ENCODE assay signal across 9 mouse cellular contexts in the genomic region with DNA sequence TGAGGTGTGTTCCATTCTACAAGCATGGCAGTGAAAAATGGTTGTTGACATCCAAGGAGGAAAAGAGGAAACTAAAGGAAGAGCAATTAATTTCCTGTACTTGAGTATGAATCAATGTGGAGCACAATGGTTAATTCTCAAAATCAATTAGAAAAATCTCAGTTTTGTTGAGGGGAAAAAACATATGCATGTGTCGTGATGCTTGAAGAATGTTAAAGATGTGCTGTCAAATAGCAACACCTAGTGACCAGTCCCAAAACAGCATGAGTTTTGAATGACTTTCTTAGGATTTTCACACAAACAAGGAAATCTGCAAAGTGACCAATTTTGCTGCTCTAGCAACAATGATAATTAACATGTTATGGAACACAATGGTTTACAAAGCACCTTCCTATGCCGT. TPM values are rescaled to one million over a fixed set of nuclear protein-coding genes. Genes with fewer than 3 reads are reported as not detected.
DNase-seq lines count a peak whose midpoint lies in the region; ATAC-seq lines count a peak whose summit lies in the region.
"Had no signal": no experiment of that assay in that cellular context is flagged by ENCODE, and none has a peak within 500 bp of the region (broad histone marks: within the 10 kb centered on the region; RNA-seq: fewer than 3 reads in every experiment).

No protein-coding gene starts in this region.

- H3K36me3 ChIP-seq in heart, embryonic 10.5 days: no peaks in the 10 kb centered on the region
- H3K36me3 ChIP-seq in midbrain, embryonic 14.5 days (ENCODE audit: control insufficient read depth, insufficient read depth, low read length): no peaks in the 10 kb centered on the region
- H3K36me3 ChIP-seq in midbrain, embryonic 16.5 days (ENCODE audit: control insufficient read depth, insufficient read depth, low read length): no peaks in the 10 kb centered on the region

- no peaks in the 10 kb centered on the region for H3K9me3 ChIP-seq in heart, embryonic 10.5 days
- H3K9me3 ChIP-seq in midbrain, embryonic 14.5 days (ENCODE audit: control insufficient read depth, low read length): no peaks in the 10 kb centered on the region
- H3K9me3 ChIP-seq in midbrain, embryonic 16.5 days (replicated peaks; ENCODE audit: control insufficient read depth, low read length, poor library complexity, severe bottlenecking): no peaks in the 10 kb centered on the region

- peak; percentile 14 to 64 for DNase-seq in heart, adult 18-20 months
- DNase-seq in heart, embryonic 10.5 days (ENCODE audit: low spot score): no peak
- DNase-seq in midbrain, embryonic 14.5 days: peak; percentile 83
- DNase-seq in brain, adult 2 months (ENCODE audit: low read depth, low spot score): peak; percentile 66
- peak; percentile 18 for DNase-seq in lung, postnatal 25 days (ENCODE audit: low spot score)
- no peak for DNase-seq in spleen, postnatal 14 days (ENCODE audit: low spot score in 2 of 2)
- DNase-seq in spleen, postnatal 10 days (ENCODE audit: low spot score in 2 of 2): no peak

- H3K4me1 ChIP-seq in heart, embryonic 10.5 days: no peaks in the 10 kb centered on the region
- H3K4me1 ChIP-seq in midbrain, embryonic 14.5 days (ENCODE audit: control insufficient read depth, insufficient read depth, low read length): no peaks in the 10 kb centered on the region
- H3K4me1 ChIP-seq in midbrain, embryonic 16.5 days (ENCODE audit: control insufficient read depth, insufficient read depth, low read length): no peaks in the 10 kb centered on the region

- H3K4me2 ChIP-seq in midbrain, embryonic 14.5 days (ENCODE audit: low read length): no peak overlapping the region
- H3K4me2 ChIP-seq in midbrain, embryonic 16.5 days (ENCODE audit: low read length): no peak overlapping the region

- no peak overlapping the region for H3K27ac ChIP-seq in heart, embryonic 10.5 days
- no peak overlapping the region for H3K27ac ChIP-seq in midbrain, embryonic 14.5 days (replicated peaks; ENCODE audit: low read depth, low read length)
- H3K27ac ChIP-seq in midbrain, embryonic 16.5 days (ENCODE audit: low read length): no peak overlapping the region

- ATAC-seq in midbrain, embryonic 14.5 days (ENCODE audit: low FRiP score, low TSS enrichment): no peak
- no peak for ATAC-seq in midbrain, embryonic 16.5 days

- 0 out of 2 replicates have a peak, but pooled peaks cover 3% of the 10 kb centered on the region for H3K27me3 ChIP-seq in heart, embryonic 10.5 days (ENCODE audit: insufficient read depth, poor library complexity, severe bottlenecking)
- H3K27me3 ChIP-seq in midbrain, embryonic 14.5 days (ENCODE audit: control insufficient read depth, insufficient read depth, low read length): no peaks in the 10 kb centered on the region
- H3K27me3 ChIP-seq in midbrain, embryonic 16.5 days (ENCODE audit: control insufficient read depth, insufficient read depth, low read depth, low read length): no peaks in the 10 kb centered on the region

- no peak overlapping the region for H3K9ac ChIP-seq in midbrain, embryonic 14.5 days (replicated peaks; ENCODE audit: low read length)
- H3K9ac ChIP-seq in midbrain, embryonic 16.5 days (ENCODE audit: low read depth, low read length): no peak overlapping the region

- H3K4me3 ChIP-seq in heart, embryonic 10.5 days: no peak overlapping the region
- no peak overlapping the region for H3K4me3 ChIP-seq in midbrain, embryonic 14.5 days (replicated peaks; ENCODE audit: low read depth, low read length)
- H3K4me3 ChIP-seq in midbrain, embryonic 16.5 days (ENCODE audit: low read depth, low read length): no peak overlapping the region
- H3K4me3 ChIP-seq: myocyte had no signal

- 21% methylated on average over 2 of the region's 2 CpGs for WGBS in heart, embryonic 10.5 days
- 19% methylated on average over 2 of the region's 2 CpGs for WGBS in midbrain, embryonic 14.5 days
- 23% methylated on average over 2 of the region's 2 CpGs for WGBS in midbrain, embryonic 16.5 days

RNA-seq across cellular contexts. Expression of a gene that starts 16.6 kb away (rescaled TPM):
- total RNA-seq in heart, adult 18-20 months (2021): 1 to 10 TPM; 7.6 to 8.3 TPM
- 10.8 and 11.4 TPM in 2 replicates for polyA plus RNA-seq in heart, embryonic 10.5 days (2016; fragmentation: Nextera tagmentation; extraction: Ambion mirVana)
- polyA plus RNA-seq in midbrain, embryonic 14.5 days (2014; fragmentation: Nextera tagmentation; extraction: Ambion mirVana): 6.0 and 9.1 TPM in 2 replicates
- polyA plus RNA-seq in midbrain, embryonic 16.5 days (2015; fragmentation: Nextera tagmentation; extraction: Ambion mirVana): 7.6 and 10.3 TPM in 2 replicates

RNA-seq across cellular contexts. Expression of a gene that starts 58.5 kb away (rescaled TPM):
- total RNA-seq in heart, adult 18-20 months (2021): 10 to 100 TPM; 28.4 to 29.0 TPM
- 27.5 and 41.1 TPM in 2 replicates for polyA plus RNA-seq in heart, embryonic 10.5 days (2016; fragmentation: Nextera tagmentation; extraction: Ambion mirVana)
- 35.1 and 52.4 TPM in 2 replicates for polyA plus RNA-seq in midbrain, embryonic 14.5 days (2014; fragmentation: Nextera tagmentation; extraction: Ambion mirVana)
- 50.8 and 55.1 TPM in 2 replicates for polyA plus RNA-seq in midbrain, embryonic 16.5 days (2015; fragmentation: Nextera tagmentation; extraction: Ambion mirVana)

RNA-seq across cellular contexts. Expression of a gene that starts 59.2 kb away (rescaled TPM):
- total RNA-seq in heart, adult 18-20 months (2021): 10 to 100 TPM; 29.4 to 31.9 TPM
- polyA plus RNA-seq in heart, embryonic 10.5 days (2016; fragmentation: Nextera tagmentation; extraction: Ambion mirVana): 33.3 and 40.7 TPM in 2 replicates
- 90.0 and 125 TPM in 2 replicates for polyA plus RNA-seq in midbrain, embryonic 14.5 days (2014; fragmentation: Nextera tagmentation; extraction: Ambion mirVana)
- polyA plus RNA-seq in midbrain, embryonic 16.5 days (2015; fragmentation: Nextera tagmentation; extraction: Ambion mirVana): 105 and 115 TPM in 2 replicates

Comparison
In these comparisons a context has a peak if more than half of its experiments do, and no peak if none do; other contexts are left out.
1. DNase-seq: peak in heart, adult 18-20 months (2 of 2), midbrain, embryonic 14.5 days (single experiment), brain, adult 2 months (single experiment) and lung, postnatal 25 days (single experiment); none in heart, embryonic 10.5 days (single experiment), spleen, postnatal 14 days (0 of 2) and spleen, postnatal 10 days (0 of 2).